Comparison of ENCODE assay signal across 8 mouse cellular contexts in genomic region chr7:41393048-41393971, GRCm38 (mm10). TPM values are rescaled to one million over a fixed set of nuclear protein-coding genes. Genes with fewer than 3 reads are reported as not detected.
DNase-seq lines count a peak whose midpoint lies in the region; ATAC-seq and TF ChIP-seq lines count a peak whose summit lies in the region.

Gene AI987944 (minus strand): TSS chr7:41393379.

- ATAC-seq in embryonic facial prominence, embryonic 14.5 days (ENCODE audit: low read depth): peak; percentile 100
- ATAC-seq in limb, embryonic 13.5 days (ENCODE audit: low FRiP score, low read depth): peak; percentile 99
- ATAC-seq in midbrain, embryonic 16.5 days: peak; percentile 99

- H3K9me3 ChIP-seq in embryonic facial prominence, embryonic 14.5 days (ENCODE audit: control insufficient read depth, low read length): no peaks in the 10 kb centered on the region
- H3K9me3 ChIP-seq in limb, embryonic 13.5 days: no peaks in the 10 kb centered on the region
- no peaks in the 10 kb centered on the region for H3K9me3 ChIP-seq in midbrain, embryonic 16.5 days (replicated peaks; ENCODE audit: control insufficient read depth, low read length, poor library complexity, severe bottlenecking)

- H3K9ac ChIP-seq in embryonic facial prominence, embryonic 14.5 days (ENCODE audit: low read depth, low read length): peak within 1 kb of the TSS; percentile 71
- peak within 1 kb of the TSS; percentile 77 for H3K9ac ChIP-seq in heart, adult 2 months (ENCODE audit: low read depth, low read length)
- peak within 1 kb of the TSS; percentile 72 for H3K9ac ChIP-seq in limb, embryonic 13.5 days
- H3K9ac ChIP-seq in midbrain, embryonic 16.5 days (ENCODE audit: low read depth, low read length): peak within 1 kb of the TSS; percentile 62

- H3K4me3 ChIP-seq in embryonic facial prominence, embryonic 14.5 days (ENCODE audit: low read depth, low read length): peak within 1 kb of the TSS; percentile 62
- H3K4me3 ChIP-seq in heart, adult 2 months: peak within 1 kb of the TSS; percentile 86
- peak within 1 kb of the TSS; percentile 58 for H3K4me3 ChIP-seq in limb, embryonic 13.5 days
- H3K4me3 ChIP-seq in midbrain, embryonic 16.5 days (ENCODE audit: low read depth, low read length): peak within 1 kb of the TSS; percentile 62

- peak; percentile 59 for TF ChIP-seq POLR2A in heart, adult 2 months (IDR thresholded peaks at IDR 0.05; ENCODE audit: insufficient read depth, low read depth, low read length)

- peak within 1 kb of the TSS; percentile 61 for H3K4me2 ChIP-seq in embryonic facial prominence, embryonic 14.5 days (ENCODE audit: low read depth, low read length)
- H3K4me2 ChIP-seq in limb, embryonic 13.5 days (replicated peaks): peak within 1 kb of the TSS; percentile 64
- peak within 1 kb of the TSS; percentile 64 for H3K4me2 ChIP-seq in midbrain, embryonic 16.5 days (ENCODE audit: low read length)

- H3K4me1 ChIP-seq in embryonic facial prominence, embryonic 14.5 days (ENCODE audit: control insufficient read depth, insufficient read depth, low read length): no peaks in the 10 kb centered on the region
- H3K4me1 ChIP-seq in heart, adult 2 months (ENCODE audit: control insufficient read depth, insufficient read depth, low read length): no peaks in the 10 kb centered on the region
- no peaks in the 10 kb centered on the region for H3K4me1 ChIP-seq in limb, embryonic 13.5 days
- H3K4me1 ChIP-seq in midbrain, embryonic 16.5 days (ENCODE audit: control insufficient read depth, insufficient read depth, low read length): no peaks in the 10 kb centered on the region

- peak; percentile 28 for TF ChIP-seq CTCF in heart, adult 2 months (IDR thresholded peaks at IDR 0.05)

- no peaks in the 10 kb centered on the region for H3K79me2 ChIP-seq in heart, adult 2 months (replicated peaks; ENCODE audit: control insufficient read depth, insufficient read depth, low read length)

- intact Hi-C loops in heart, adult 2 months (cut with DNase I): loop anchor here (5.0 to 10.0 kb wide), 2 partner anchors 239 to 1111 kb away; partner anchors contain the start of genes Zfp141 and Zfp788

- no peak for TF ChIP-seq EP300 in heart, adult 2 months (IDR thresholded peaks at IDR 0.05; ENCODE audit: insufficient read depth, low read depth, low read length)

- WGBS in embryonic facial prominence, embryonic 14.5 days: under 1% methylated on average over 25 of the region's 25 CpGs
- under 1% methylated on average over 25 of the region's 25 CpGs for WGBS in heart, adult 2 months
- WGBS in limb, embryonic 13.5 days: under 1% methylated on average over 25 of the region's 25 CpGs
- under 1% methylated on average over 25 of the region's 25 CpGs for WGBS in midbrain, embryonic 16.5 days

- peak within 1 kb of the TSS; percentile 81 for H3K27ac ChIP-seq in embryonic facial prominence, embryonic 14.5 days (replicated peaks; ENCODE audit: low read depth, low read length)
- H3K27ac ChIP-seq in heart, adult 2 months: peak within 1 kb of the TSS; percentile 95
- peak within 1 kb of the TSS; percentile 78 for H3K27ac ChIP-seq in limb, embryonic 13.5 days
- peak within 1 kb of the TSS; percentile 78 for H3K27ac ChIP-seq in midbrain, embryonic 16.5 days (ENCODE audit: low read length)

- DNase-seq in 3T3-L1 (ENCODE audit: low read depth, low spot score): peak; percentile 95
- DNase-seq in adrenal gland, postnatal 4 days (ENCODE audit: low spot score in 2 of 2): peak; percentile 20 to 53
- DNase-seq in embryonic facial prominence, embryonic 14.5 days (ENCODE audit: low spot score): peak; percentile 97
- peak; percentile 80 to 88 for DNase-seq in heart, adult 2 months
- peak; percentile 85 to 89 for DNase-seq in kidney, adult 8-10 months
- peak; percentile 36 to 79 for DNase-seq in spleen, postnatal 10 days (ENCODE audit: low spot score in 2 of 2)

- H3K36me3 ChIP-seq in embryonic facial prominence, embryonic 14.5 days (ENCODE audit: control insufficient read depth, insufficient read depth, low read length): no peaks in the 10 kb centered on the region
- H3K36me3 ChIP-seq in heart, adult 2 months (ENCODE audit: control insufficient read depth, insufficient read depth, low read length): no peaks in the 10 kb centered on the region
- H3K36me3 ChIP-seq in limb, embryonic 13.5 days: no peaks in the 10 kb centered on the region
- no peaks in the 10 kb centered on the region for H3K36me3 ChIP-seq in midbrain, embryonic 16.5 days (ENCODE audit: control insufficient read depth, insufficient read depth, low read length)

- no peaks in the 10 kb centered on the region for H3K27me3 ChIP-seq in embryonic facial prominence, embryonic 14.5 days (replicated peaks; ENCODE audit: control insufficient read depth, insufficient read depth, low read length)
- no peaks in the 10 kb centered on the region for H3K27me3 ChIP-seq in heart, adult 2 months (ENCODE audit: control insufficient read depth, insufficient read depth, low read length)
- H3K27me3 ChIP-seq in limb, embryonic 13.5 days: no peaks in the 10 kb centered on the region
- H3K27me3 ChIP-seq in midbrain, embryonic 16.5 days (ENCODE audit: control insufficient read depth, insufficient read depth, low read depth, low read length): no peaks in the 10 kb centered on the region

RNA-seq across cellular contexts. Expression of gene AI987944, which starts in this region (rescaled TPM):
- 10 to 100 TPM; 15.5 to 16.1 TPM for total RNA-seq in adrenal gland, postnatal 4 days (2021)
- 11.6 and 13.7 TPM in 2 replicates for polyA plus RNA-seq in embryonic facial prominence, embryonic 14.5 days (2014; fragmentation: Nextera tagmentation; extraction: Ambion mirVana)
- 10 to 100 TPM; 10.1 to 10.6 TPM for total RNA-seq in heart, adult 2 months (2021)
- 3.5 and 6.5 TPM in 2 replicates for polyA plus RNA-seq in heart, adult 2 months (2012; rRNA removed)
- 11.1 and 11.9 TPM in 2 replicates for polyA plus RNA-seq in limb, embryonic 13.5 days (2015; fragmentation: Nextera tagmentation; extraction: Ambion mirVana)
- 8.1 and 8.7 TPM in 2 replicates for polyA plus RNA-seq in midbrain, embryonic 16.5 days (2015; fragmentation: Nextera tagmentation; extraction: Ambion mirVana)

Comparison
In these comparisons a context has a peak if more than half of its experiments do, and no peak if none do; other contexts are left out.
1. Peak in every context shown above with its lines: DNase-seq, ATAC-seq, H3K4me3 ChIP-seq and H3K27ac ChIP-seq.
2. DNase-seq: peak in every context shown above with its lines; median percentile 97 in embryonic facial prominence, embryonic 14.5 days; 95 in 3T3-L1; 87 in kidney, adult 8-10 months; 84 in heart, adult 2 months; 58 in spleen, postnatal 10 days; 36 in adrenal gland, postnatal 4 days.